Mouse (Mus musculus) mouse trophoblast stem cell (cell line): ENCODE measurements around the gene Taar7e.

Experiments
- in situ Hi-C, 2 experiments: fragments of 300-500 bp; cut with MseI, MboI; formaldehyde crosslinking; loops; 2 replicates in 1 of 2; 3 replicates in 1 of 2; pipeline ENCODE4 v1.15.1; 2025

Taar7e gene

DNA sequence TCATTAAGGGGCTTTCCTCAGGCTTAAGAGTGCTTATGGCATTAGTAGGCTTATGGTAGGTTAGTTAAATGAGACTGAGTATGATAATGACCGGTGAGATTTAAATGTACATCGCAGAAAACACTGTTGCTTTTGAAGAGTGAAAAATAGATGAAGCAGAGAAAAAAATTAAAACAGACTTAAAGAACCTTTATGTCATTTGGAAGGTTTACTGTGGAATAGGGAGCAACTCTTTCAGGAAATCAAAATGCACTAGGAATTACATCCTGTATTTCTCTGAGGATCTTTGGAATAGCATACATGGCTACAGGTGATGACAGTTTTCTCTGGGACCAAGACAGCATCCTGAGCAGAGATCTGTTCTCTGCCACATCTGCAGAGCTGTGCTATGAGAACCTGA, at the start of gene Taar7e:
Gene Taar7e, plus strand, starts transcription at position 301 of the 400 bp plus-strand sequence.
- in situ Hi-C loops: no loop called here

DNA sequence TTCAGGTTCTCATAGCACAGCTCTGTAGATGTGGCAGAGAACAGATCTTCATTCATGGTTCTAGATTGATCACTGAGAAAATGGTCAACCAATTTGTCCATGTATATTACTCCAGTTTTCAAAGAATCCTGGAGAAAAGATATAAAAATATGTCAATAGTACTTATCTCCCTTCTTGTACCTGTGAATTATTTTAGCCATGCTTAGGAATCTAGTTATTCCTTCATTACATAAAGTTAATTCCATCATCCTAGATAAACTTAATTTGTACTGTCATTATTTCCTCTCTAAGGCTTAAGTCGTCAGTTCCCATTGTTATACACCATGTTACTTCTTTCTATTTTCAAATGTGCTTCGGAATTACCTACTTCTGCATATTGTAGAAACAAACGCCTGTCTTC, 44.0 kb upstream of the Taar7e start, which contains the start of gene Taar7a:
Gene Taar7a, minus strand, starts transcription at position 101 of the 400 bp plus-strand sequence.
- in situ Hi-C loops: no loop called here

DNA sequence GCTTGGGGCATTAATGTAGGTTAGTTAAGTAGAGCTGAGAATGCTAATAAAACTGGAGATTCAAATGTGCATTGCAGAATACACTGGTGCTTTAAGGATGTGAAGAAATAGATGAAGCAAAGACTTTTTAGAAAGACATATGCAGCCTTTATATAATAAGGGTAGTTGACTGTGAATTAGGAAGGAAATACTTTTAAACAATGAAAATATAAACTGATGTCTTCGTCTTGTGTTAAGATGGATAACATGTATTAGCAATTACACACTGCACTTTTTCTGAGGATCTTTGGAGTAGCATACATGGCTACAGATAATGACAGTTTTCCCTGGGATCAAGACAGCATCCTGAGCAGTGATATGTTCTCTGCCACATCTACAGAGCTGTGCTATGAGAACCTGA, 37.8 kb upstream of the Taar7e start, which contains the start of gene Taar7b:
Gene Taar7b, plus strand, starts transcription at position 301 of the 400 bp plus-strand sequence.
- in situ Hi-C loops: no loop called here

DNA sequence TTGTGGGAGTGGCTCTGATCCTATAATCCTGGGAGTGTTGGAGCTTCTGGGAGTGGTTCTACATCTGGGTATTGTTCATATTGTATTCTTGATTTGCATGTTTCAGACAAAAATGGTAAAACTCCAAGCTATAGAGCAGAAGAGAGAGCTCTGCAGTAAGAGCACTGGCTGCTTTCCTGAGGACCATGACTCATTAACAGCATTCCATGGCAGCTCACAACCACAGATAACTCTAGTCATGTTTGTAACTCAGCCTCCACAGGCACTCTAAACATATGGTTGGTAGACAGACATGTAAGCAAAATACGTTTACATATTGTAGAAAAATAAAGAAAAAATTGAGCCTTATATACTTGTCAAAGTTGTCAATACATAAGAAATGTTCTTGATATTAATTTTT, 31.0 kb upstream of the Taar7e start:
- in situ Hi-C loops: no loop called here

DNA sequence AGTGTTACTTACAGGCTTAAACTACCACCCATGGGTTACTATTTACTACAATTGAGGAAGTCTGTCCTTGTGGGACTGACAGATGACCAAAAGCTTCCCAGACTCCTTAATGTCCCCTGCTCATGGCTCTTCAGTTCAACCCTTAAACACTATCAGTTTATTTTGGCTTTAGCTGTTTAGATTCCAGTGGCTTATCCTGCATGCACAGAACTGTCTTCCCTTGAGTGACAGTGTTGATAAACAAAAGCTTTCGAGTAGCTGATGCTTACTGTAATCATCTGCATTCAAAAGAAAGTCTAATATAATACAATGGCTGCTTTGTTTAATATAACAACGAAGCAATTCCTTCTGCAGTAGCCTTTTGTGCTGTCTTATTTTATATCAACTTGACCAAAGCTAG, 30.4 kb upstream of the Taar7e start:
- in situ Hi-C loops: no loop called here

DNA sequence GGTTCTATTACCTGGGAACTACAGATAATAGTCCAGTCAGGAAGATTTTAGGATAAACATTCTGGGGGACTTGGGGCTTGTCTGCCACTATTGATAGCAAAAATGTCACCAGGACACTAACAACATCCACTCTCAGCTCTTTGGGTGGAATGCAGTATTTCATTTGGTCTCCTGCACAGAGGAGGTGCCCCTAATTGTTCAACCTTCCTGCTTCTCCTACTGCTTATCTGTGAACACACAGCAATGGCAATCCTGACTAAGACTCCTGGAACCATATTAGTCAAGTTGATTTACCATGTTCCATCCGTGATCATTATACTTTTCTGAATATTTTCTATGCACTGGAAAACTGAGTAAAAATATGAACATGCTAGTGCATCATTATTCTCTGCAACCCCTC, 29.3 kb upstream of the Taar7e start:
- in situ Hi-C loops: no loop called here

DNA sequence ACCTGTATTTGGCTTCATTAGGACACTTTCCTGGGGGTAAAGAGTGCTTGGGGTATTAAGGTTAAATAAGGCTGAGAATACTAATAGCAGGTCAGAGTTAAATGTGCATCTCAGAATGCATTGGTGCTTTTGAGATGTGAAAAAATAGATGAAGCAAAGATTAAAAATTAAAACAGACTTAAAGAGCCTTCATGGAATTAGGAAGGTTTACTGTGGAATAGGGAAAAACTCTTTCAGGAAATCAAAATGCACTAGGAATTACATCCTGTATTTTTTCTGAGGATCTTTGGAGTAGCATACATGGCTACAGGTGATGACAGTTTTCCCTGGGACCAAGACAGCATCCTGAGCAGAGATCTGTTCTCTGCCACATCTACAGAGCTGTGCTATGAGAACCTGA, 10.5 kb upstream of the Taar7e start, which contains the start of gene Taar7d:
Gene Taar7d, plus strand, starts transcription at position 301 of the 400 bp plus-strand sequence.
- in situ Hi-C loops: no loop called here

DNA sequence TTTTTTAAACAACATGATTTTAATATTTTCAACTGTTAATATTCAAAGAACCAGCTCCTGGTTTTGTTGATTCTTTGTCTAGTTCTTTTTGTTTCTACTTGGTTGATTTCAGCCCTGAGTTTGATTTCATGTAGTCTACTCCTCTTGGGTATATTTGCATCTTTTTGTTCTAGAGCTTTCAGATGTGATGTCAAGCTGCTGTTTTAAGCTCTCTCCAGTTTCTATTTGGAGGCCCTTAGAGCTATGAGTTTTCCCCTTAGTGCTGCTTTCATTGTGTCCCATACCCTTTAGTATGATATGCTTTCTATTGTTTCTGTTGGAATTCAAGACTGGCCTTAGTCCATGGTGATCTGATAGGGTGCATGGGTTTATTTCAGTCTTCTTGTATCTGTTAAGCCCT, 6.1 kb upstream of the Taar7e start:
- in situ Hi-C loops: no loop called here

DNA sequence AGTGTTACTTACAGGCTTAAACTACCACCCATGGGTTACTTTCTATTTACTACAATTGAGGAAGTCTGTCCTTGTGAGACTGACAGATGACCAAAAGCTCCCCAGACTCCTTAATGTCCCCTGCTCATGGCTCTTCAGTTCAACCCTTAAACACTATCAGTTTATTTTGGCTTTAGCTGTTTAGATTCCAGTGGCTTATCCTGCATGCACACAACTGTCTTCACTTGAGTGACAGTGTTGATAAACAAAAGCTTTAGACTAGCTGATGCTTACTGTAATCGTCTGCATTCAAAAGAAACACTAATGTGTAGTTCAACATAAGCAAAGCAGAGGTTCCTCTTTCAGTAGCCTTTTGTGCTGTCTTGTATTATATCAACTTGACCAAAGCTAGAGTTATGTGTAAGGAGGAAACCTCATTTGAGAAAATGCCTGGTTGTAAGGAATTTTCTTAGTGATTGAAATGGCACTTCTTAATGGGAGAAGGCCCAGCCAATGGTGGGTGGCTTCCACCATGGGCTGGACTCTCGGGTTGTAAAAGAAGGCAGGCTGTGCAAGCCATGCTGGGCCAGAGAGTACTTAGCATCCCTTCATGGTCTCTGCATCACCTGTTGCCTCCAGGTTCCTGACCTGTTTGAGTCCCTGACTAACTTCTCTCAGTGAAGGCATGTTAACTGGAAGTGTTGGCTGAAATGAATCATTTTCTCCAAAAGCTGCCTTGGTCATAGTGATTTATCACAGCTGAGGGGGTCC, 2.9 kb downstream of the Taar7e start:
- in situ Hi-C loops: no loop called here

DNA sequence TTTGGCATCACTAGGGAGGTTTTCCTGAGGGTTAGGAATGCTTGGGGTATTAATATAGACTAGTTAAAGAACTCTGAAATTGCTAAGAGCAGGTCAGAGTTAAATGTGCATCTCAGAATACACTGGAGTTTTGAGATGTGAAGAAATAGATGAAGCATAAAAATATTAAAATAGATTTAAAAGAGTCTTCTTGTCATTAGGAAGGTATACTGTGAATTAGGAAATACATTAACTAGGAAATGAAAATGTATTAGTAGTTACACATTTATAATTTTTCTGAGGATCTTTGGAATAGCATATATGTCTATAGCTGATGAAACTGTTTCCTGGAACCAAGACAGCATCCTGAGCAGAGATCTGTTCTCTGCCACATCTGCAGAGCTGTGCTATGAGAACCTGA, 11.8 kb downstream of the Taar7e start, which contains the start of gene Taar7f:
Gene Taar7f, plus strand, starts transcription at position 301 of the 400 bp plus-strand sequence.
- in situ Hi-C loops: no loop called here

DNA sequence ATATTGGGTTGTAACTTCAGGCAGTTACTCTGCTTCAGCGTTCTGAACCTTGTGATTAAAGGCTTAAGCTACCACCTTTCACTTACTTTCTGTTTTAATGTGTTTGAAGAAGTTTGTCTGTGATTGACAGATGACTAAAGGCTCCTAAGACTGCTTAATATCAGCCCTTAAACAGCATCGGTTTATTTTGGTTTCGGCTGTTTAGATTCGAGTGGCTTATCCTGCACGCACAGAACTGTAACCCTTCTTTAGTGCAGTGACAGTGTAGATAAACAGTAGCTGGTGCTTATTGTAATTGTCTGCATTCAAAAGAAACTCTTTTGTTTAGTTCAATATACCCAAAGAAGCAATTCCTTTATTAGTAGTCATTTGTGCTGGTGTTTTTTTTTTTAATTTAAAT, 14.6 kb downstream of the Taar7e start:
- in situ Hi-C loops: no loop called here

DNA sequence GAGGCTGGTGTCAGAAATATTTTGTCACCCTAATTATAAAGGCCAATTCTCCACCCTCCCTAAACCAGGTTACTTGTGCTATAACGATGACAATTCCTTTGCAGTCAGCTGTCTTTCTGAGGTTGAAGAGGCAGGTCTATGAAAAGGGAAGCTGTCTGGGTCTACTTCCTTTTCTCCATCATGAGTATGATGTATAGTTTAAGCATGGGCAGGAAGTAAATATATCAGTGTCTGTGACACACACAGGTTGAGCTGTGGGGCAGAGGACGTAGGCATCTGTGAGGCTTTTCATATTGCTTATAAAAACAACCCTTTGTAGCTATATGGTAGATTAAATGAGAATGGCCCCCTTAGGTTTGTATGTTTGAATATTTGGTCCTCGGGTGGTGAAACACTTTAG, 21.6 kb downstream of the Taar7e start:
- in situ Hi-C loops: no loop called here

DNA sequence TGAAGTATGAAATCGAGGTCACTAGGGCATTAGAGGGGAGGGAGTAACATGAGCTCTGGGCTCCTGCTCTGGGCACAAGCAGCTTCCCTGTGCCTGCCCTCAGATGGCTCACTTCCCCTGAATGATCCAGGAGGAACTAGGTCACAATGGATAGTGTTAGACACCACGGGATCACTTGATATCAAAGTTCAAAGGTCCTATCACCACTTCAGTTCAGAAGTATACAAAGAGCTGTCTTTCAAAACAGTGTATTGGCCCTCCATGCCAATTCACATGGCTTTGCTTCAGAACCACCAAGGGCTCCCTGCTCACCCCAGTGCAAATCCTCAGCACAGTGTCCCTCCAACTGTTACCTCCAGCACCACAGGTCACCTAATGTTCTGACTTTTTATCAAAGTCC, 37.3 kb downstream of the Taar7e start:
- in situ Hi-C loops: loop anchor here (5.0 kb wide), 2 partner anchors 92 to 97 kb away; no protein-coding TSS in a partner anchor

DNA sequence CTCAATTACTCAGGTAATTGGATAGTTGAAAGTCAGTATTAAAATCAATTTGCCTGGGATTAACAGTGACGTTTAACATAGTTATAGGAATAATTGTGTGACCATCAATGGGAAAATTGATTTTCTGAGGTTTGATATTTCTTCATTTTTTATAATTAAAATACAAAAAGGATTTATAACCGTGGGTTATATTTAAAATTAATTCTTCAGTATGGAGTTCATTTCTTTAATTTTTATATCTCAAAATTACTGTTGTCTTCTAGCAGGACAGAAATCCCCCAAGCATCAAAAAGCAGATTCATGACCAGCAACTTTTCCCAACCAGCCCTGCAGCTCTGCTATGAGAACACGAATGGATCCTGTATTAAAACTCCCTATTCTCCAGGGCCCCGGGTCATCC, 38.8 kb downstream of the Taar7e start, which contains the start of gene Taar8a:
Gene Taar8a, plus strand, starts transcription at position 301 of the 400 bp plus-strand sequence.
- in situ Hi-C loops: loop anchor here (5.0 kb wide), 2 partner anchors 94 to 99 kb away; no protein-coding TSS in a partner anchor

DNA sequence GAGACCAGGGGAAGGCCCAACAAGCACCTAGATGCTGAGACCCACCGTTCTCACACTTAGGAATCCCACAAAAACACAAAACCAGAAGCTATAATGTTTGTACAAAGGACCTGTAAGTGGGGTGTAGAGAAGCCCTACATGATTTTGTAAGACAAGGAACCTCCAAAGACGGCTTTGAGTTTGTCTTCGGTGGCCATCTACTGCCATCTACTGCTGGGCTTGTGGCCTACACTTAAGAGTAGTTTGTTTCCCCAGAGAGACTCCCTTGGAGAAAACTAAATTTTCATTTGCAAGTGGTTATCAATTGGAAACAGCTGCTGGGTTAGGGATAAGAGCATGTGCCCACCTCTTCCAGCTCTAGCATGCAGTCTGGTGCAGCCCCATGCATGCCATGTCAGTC, 42.8 kb downstream of the Taar7e start:
- in situ Hi-C loops: loop anchor here (10.0 kb wide), 1 partner anchor 265 kb away; no protein-coding TSS in a partner anchor

DNA sequence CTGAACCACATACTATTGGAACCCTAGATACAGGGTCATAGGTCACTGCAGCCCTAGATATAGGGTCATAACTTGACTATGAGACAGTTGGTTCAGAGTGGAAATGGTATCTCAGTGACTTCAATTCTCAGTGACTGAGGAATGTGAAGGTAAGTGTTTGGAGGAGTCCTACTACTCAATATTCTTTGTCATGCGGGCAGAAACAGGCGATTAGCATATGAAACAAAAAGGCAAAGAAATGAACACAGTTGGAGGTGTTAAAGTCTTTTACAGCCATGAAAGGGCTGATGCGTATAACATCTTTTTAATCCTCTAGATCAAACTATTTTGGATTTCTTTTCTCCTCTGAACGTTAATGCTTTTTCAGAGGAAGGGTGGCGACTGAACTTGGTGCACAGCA, 48.5 kb downstream of the Taar7e start:
- in situ Hi-C loops: loop anchor here (10.0 kb wide), 1 partner anchor 271 kb away; no protein-coding TSS in a partner anchor

DNA sequence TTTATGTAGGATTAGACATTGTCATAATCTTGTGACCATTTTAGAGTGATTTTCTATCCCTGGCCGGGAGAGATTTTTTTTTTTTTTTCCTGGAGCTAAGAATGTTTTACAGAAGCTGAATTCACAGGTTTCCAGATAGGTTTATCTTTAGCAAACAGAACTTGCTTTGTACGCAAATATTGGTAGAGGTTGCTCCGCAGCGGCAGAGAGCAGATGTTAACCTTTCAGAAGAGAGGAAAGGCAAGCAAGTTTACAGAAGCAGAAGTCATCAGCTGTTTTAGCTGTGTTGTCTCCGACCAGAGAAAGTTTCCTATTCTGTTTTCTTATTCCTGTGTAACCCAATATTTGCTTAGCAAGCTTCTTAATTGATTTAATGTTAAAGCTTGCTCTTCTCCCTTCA, 49.1 kb downstream of the Taar7e start:
- in situ Hi-C loops: loop anchor here (10.0 kb wide), 1 partner anchor 272 kb away; no protein-coding TSS in a partner anchor

DNA sequence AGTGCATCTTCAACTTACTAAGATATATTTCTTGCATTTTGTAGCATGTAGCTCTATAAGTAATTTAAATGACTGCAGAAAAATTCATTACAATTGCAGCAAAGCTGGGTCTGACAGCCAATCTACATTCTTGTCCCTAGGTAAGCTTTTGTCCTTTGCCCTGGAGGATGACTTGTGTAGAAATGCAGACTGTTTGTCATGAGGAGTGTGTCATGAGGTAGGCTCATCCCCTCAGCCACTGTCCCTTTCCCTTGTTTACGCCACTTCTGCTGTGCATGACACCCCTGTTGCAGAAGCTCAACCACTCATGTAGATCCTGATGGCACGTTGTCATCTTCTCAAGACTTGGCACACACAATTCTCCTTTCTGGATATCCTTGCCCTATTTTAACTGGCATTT, 49.8 kb downstream of the Taar7e start:
- in situ Hi-C loops: loop anchor here (10.0 kb wide), 1 partner anchor 272 kb away; no protein-coding TSS in a partner anchor
